Mouse (Mus musculus): ENCODE results near the gene Slfn1. TPM values are rescaled to one million over a fixed set of nuclear protein-coding genes. Genes with fewer than 3 reads are reported as not detected.
A peak's percentile ranks its signal among the peaks of the same experiment; 100 is the strongest.

The Slfn1 gene
- total and polyA plus RNA-seq, 2 experiments: 0.38 to 0.74 TPM

GRCm38 (mm10) chr11:83079487-83080199 is 37.0 kb upstream of the Slfn1 start:
- Histone ChIP-seq H3K4me3 (ENCODE audit: insufficient read depth, low read depth, low read length) (no peak overlapping the region), H3K79me2 (ENCODE audit: control insufficient read depth, insufficient read depth, low read length) (no peaks in the 10 kb centered on the region), H3K9ac (ENCODE audit: low read depth, low read length) (no peak overlapping the region), H3K27me3 (ENCODE audit: control insufficient read depth, insufficient read depth, low read length) (no peaks in the 10 kb centered on the region), H3K36me3 (ENCODE audit: control insufficient read depth, insufficient read depth, low read length) (no peaks in the 10 kb centered on the region), H3K4me1 (ENCODE audit: control insufficient read depth, insufficient read depth, low read length) (no peaks in the 10 kb centered on the region; the same call in 1 of the 2 replicates), H3K27ac (replicated peaks; ENCODE audit: insufficient read depth, low read depth, low read length) (no peak overlapping the region)
- no peak for TF ChIP-seq CTCF (IDR thresholded peaks at IDR 0.05; ENCODE audit: low read depth, low read length)
- TF ChIP-seq POLR2A (IDR thresholded peaks at IDR 0.05; ENCODE audit: extremely low read depth, insufficient read depth, low read length): no peak
- DNase-seq (ENCODE audit: extremely low read depth, low read depth, low spot score): no peak
- WGBS: 46% methylated on average over 9 of the region's 9 CpGs

GRCm38 (mm10) chr11:83082741-83083473 is 33.7 kb upstream of the Slfn1 start:
- no peak overlapping the region for H3K4me3 ChIP-seq (ENCODE audit: insufficient read depth, low read depth, low read length)
- no peak for DNase-seq (ENCODE audit: extremely low read depth, low read depth, low spot score)
- no peaks in the 10 kb centered on the region for H3K4me1 ChIP-seq (ENCODE audit: control insufficient read depth, insufficient read depth, low read length)
- H3K9ac ChIP-seq (ENCODE audit: low read depth, low read length): no peak overlapping the region
- no peaks in the 10 kb centered on the region for H3K36me3 ChIP-seq (ENCODE audit: control insufficient read depth, insufficient read depth, low read length)
- H3K79me2 ChIP-seq (ENCODE audit: control insufficient read depth, insufficient read depth, low read length): no peaks in the 10 kb centered on the region
- 58% methylated on average over 7 of the region's 7 CpGs for WGBS
- no peaks in the 10 kb centered on the region for H3K27me3 ChIP-seq (ENCODE audit: control insufficient read depth, insufficient read depth, low read length)
- no peak overlapping the region for H3K27ac ChIP-seq (replicated peaks; ENCODE audit: insufficient read depth, low read depth, low read length)
- TF ChIP-seq POLR2A (IDR thresholded peaks at IDR 0.05; ENCODE audit: extremely low read depth, insufficient read depth, low read length): no peak
- no peak for TF ChIP-seq CTCF (IDR thresholded peaks at IDR 0.05; ENCODE audit: low read depth, low read length)

GRCm38 (mm10) chr11:83084161-83084560 is 32.5 kb upstream of the Slfn1 start:
- DNase-seq (ENCODE audit: extremely low read depth, low read depth, low spot score): no peak
- no peaks in the 10 kb centered on the region for H3K79me2 ChIP-seq (ENCODE audit: control insufficient read depth, insufficient read depth, low read length)

GRCm38 (mm10) chr11:83084761-83085160 is 31.9 kb upstream of the Slfn1 start:
- Histone ChIP-seq H3K4me3 (ENCODE audit: insufficient read depth, low read depth, low read length) (no peak overlapping the region), H3K79me2 (ENCODE audit: control insufficient read depth, insufficient read depth, low read length) (no peaks in the 10 kb centered on the region), H3K4me1 (ENCODE audit: control insufficient read depth, insufficient read depth, low read length) (no peaks in the 10 kb centered on the region), H3K27me3 (ENCODE audit: control insufficient read depth, insufficient read depth, low read length) (no peaks in the 10 kb centered on the region), H3K27ac (replicated peaks; ENCODE audit: insufficient read depth, low read depth, low read length) (no peak overlapping the region), H3K36me3 (ENCODE audit: control insufficient read depth, insufficient read depth, low read length) (no peaks in the 10 kb centered on the region), H3K9ac (ENCODE audit: low read depth, low read length) (no peak overlapping the region)
- TF ChIP-seq CTCF (IDR thresholded peaks at IDR 0.05; ENCODE audit: low read depth, low read length) (no peak), POLR2A (IDR thresholded peaks at IDR 0.05; ENCODE audit: extremely low read depth, insufficient read depth, low read length) (no peak)
- no peak for DNase-seq (ENCODE audit: extremely low read depth, low read depth, low spot score)
- 89% methylated on average over 10 of the region's 10 CpGs for WGBS

More at GRCm38 (mm10) chr11:83084161-83084560, 32.5 kb upstream of the Slfn1 start:
- no peaks in the 10 kb centered on the region for H3K27me3 ChIP-seq (ENCODE audit: control insufficient read depth, insufficient read depth, low read length)
- H3K9ac ChIP-seq (ENCODE audit: low read depth, low read length): no peak overlapping the region
- no peaks in the 10 kb centered on the region for H3K36me3 ChIP-seq (ENCODE audit: control insufficient read depth, insufficient read depth, low read length)
- no peak overlapping the region for H3K27ac ChIP-seq (replicated peaks; ENCODE audit: insufficient read depth, low read depth, low read length)
- no peak overlapping the region for H3K4me3 ChIP-seq (ENCODE audit: insufficient read depth, low read depth, low read length)
- H3K4me1 ChIP-seq (ENCODE audit: control insufficient read depth, insufficient read depth, low read length): no peaks in the 10 kb centered on the region
- WGBS: 91% methylated on average over 2 of the region's 2 CpGs
- no peak for TF ChIP-seq POLR2A (IDR thresholded peaks at IDR 0.05; ENCODE audit: extremely low read depth, insufficient read depth, low read length)
- no peak for TF ChIP-seq CTCF (IDR thresholded peaks at IDR 0.05; ENCODE audit: low read depth, low read length)

GRCm38 (mm10) chr11:83115138-83115537 is 1.5 kb upstream of the Slfn1 start:
- H3K27ac ChIP-seq (replicated peaks; ENCODE audit: insufficient read depth, low read depth, low read length): no peak overlapping the region
- TF ChIP-seq POLR2A (IDR thresholded peaks at IDR 0.05; ENCODE audit: extremely low read depth, insufficient read depth, low read length) (no peak), CTCF (IDR thresholded peaks at IDR 0.05; ENCODE audit: low read depth, low read length) (no peak)
- no peak overlapping the region for H3K9ac ChIP-seq (ENCODE audit: low read depth, low read length)
- no peak overlapping the region for H3K4me3 ChIP-seq (ENCODE audit: insufficient read depth, low read depth, low read length)
- no peaks in the 10 kb centered on the region for H3K27me3 ChIP-seq (ENCODE audit: control insufficient read depth, insufficient read depth, low read length)
- DNase-seq (ENCODE audit: extremely low read depth, low read depth, low spot score): peak; percentile 12
- WGBS: 28% methylated on average over 2 of the region's 2 CpGs
- H3K79me2 ChIP-seq (ENCODE audit: control insufficient read depth, insufficient read depth, low read length): no peaks in the 10 kb centered on the region
- H3K4me1 ChIP-seq (ENCODE audit: control insufficient read depth, insufficient read depth, low read length): no peaks in the 10 kb centered on the region
- no peaks in the 10 kb centered on the region for H3K36me3 ChIP-seq (ENCODE audit: control insufficient read depth, insufficient read depth, low read length)

- H3K27ac ChIP-seq (replicated peaks; ENCODE audit: insufficient read depth, low read depth, low read length): no peak overlapping the region
These were observed 1.4 kb downstream of the Slfn1 start for GRCm38 (mm10) chr11:83118056-83118455.

More at GRCm38 (mm10) chr11:83118056-83118455, 1.4 kb downstream of the Slfn1 start:
- H3K4me1 ChIP-seq (ENCODE audit: control insufficient read depth, insufficient read depth, low read length): no peaks in the 10 kb centered on the region
- no peak for DNase-seq (ENCODE audit: extremely low read depth, low read depth, low spot score)
- no peaks in the 10 kb centered on the region for H3K27me3 ChIP-seq (ENCODE audit: control insufficient read depth, insufficient read depth, low read length)
- H3K79me2 ChIP-seq (ENCODE audit: control insufficient read depth, insufficient read depth, low read length): no peaks in the 10 kb centered on the region
- no peaks in the 10 kb centered on the region for H3K36me3 ChIP-seq (ENCODE audit: control insufficient read depth, insufficient read depth, low read length)
- no peak overlapping the region for H3K4me3 ChIP-seq (ENCODE audit: insufficient read depth, low read depth, low read length)
- WGBS: 46% methylated on average over 3 of the region's 3 CpGs
- H3K9ac ChIP-seq (ENCODE audit: low read depth, low read length): no peak overlapping the region
- no peak for TF ChIP-seq POLR2A (IDR thresholded peaks at IDR 0.05; ENCODE audit: extremely low read depth, insufficient read depth, low read length)
- no peak for TF ChIP-seq CTCF (IDR thresholded peaks at IDR 0.05; ENCODE audit: low read depth, low read length)

Data from liver, adult 2 months (tissue).